Mouse (Mus musculus): ENCODE results near the gene Cmya5.

DNA sequence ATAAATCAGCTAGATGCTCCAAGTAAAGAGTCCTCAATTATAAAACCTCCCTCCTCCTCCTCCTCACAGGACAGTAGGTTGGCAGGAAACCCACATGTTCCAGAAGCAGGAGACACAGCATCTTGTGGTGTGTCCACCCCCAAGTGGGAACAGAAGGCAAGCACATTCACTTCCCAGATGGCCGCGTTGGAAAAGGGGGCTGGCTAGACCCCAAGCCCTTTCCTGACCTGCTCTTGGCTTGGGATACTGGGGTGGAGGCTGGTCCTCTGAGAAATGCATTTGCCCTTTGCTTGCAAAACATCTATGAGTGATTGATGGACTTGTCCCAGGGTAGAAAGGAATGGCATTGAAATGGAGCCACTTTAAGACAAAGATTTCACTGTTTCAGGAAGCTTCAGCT is 142.1 kb downstream of the Cmya5 start:
- TF ChIP-seq CTCF (IDR thresholded peaks at IDR 0.05; ENCODE audit: borderline replicate concordance, control insufficient read depth, extremely low read depth, insufficient read depth, low read length, poor library complexity) (no peak), POLR2A (IDR thresholded peaks at IDR 0.05; ENCODE audit: control insufficient read depth, extremely low read depth, insufficient read depth, low read length, poor library complexity) (no peak)
